Mouse (Mus musculus) neural tube, embryonic 13.5 days (tissue): ENCODE measurements around the gene Gpr84. TPM values are rescaled to one million over a fixed set of nuclear protein-coding genes. Genes with fewer than 3 reads are reported as not detected.

Source experiments
- ATAC-seq: fragments of 200-750 bp; cut with Nextera tagmentation; 2 replicates; pipeline ENCODE4 v1.8.0; 2017; ENCODE audit warnings: low read depth, mild to moderate bottlenecking, moderate TSS enrichment, moderate library complexity
- H3K27ac ChIP-seq: fragments of 300-500 bp; sonication (generic); replicated peaks from 2 replicates; pipeline ENCODE4 v1.5.1; 2015; ENCODE audit warnings: moderate library complexity, mild to moderate bottlenecking, inconsistent platforms
- H3K27me3 ChIP-seq: fragments of 300-500 bp; sonication (generic); 2 replicates; pipeline ENCODE4 v1.6.1; 2015; ENCODE audit warnings: mild to moderate bottlenecking, inconsistent platforms
- H3K36me3 ChIP-seq: fragments of 300-500 bp; sonication (generic); 2 replicates; pipeline ENCODE4 v1.6.1; 2015; ENCODE audit warnings: mild to moderate bottlenecking, inconsistent platforms
- H3K4me1 ChIP-seq: fragments of 300-500 bp; sonication (generic); replicated peaks from 2 replicates; pipeline ENCODE4 v1.6.1; 2015; ENCODE audit warnings: inconsistent platforms
- H3K4me2 ChIP-seq: fragments of 300-500 bp; sonication (generic); 2 replicates; pipeline ENCODE4 v1.6.1; 2015; ENCODE audit warnings: inconsistent platforms, mild to moderate bottlenecking, moderate library complexity
- H3K4me3 ChIP-seq: fragments of 300-500 bp; sonication (generic); 2 replicates; pipeline ENCODE4 v1.5.1; 2015; ENCODE audit warnings: mild to moderate bottlenecking, inconsistent platforms
- H3K9ac ChIP-seq: fragments of 300-500 bp; sonication (generic); 2 replicates; pipeline ENCODE4 v1.6.1; 2015; ENCODE audit warnings: moderate library complexity, mild to moderate bottlenecking, inconsistent platforms
- H3K9me3 ChIP-seq: fragments of 300-500 bp; sonication (generic); 2 replicates; pipeline ENCODE4 v1.6.1; 2016; ENCODE audit warnings: inconsistent platforms
- WGBS: fragments of 180-500 bp; shearing (Covaris S2); methylation state at CpG from one replicate; pipeline ENCODE4 v1.1.7; 2015; 5-methylcytosine and 5-hydroxymethylcytosine counted together
- polyA plus RNA-seq: library from polyadenylated mRNA; unstranded; fragments of >200 nt; fragmentation: Nextera tagmentation; extraction: Ambion mirVana; gene quantifications from 2 replicates; pipeline ENCODE4 v1.2.1, GENCODE M21; 2015

Gpr84 gene
- polyA plus RNA-seq = 0.57 and 0.62 TPM in 2 replicates

GRCm38 (mm10) chr15:103310365-103310910 lies at the start of gene Gpr84:
Gpr84 (minus strand) TSS chr15:103310612.
- WGBS = 66% methylated on average over 6 of the region's 6 CpGs
- H3K4me2 ChIP-seq = no peak within 1 kb of the TSS
- H3K36me3 ChIP-seq = 0 out of 2 replicates have a peak, but pooled peaks cover 7% of the 10 kb centered on the region
- no peaks in the 10 kb centered on the region for H3K27me3 ChIP-seq
- H3K4me1 ChIP-seq = peaks cover 58% of the 10 kb centered on the region
- no peak within 1 kb of the TSS; the same call in 1 of the 2 replicates for H3K9ac ChIP-seq
- ATAC-seq = no peak
- H3K4me3 ChIP-seq = no peak within 1 kb of the TSS
- H3K27ac ChIP-seq = no peak within 1 kb of the TSS
- no peaks in the 10 kb centered on the region for H3K9me3 ChIP-seq

GRCm38 (mm10) chr15:103359869-103360602 lies 49.6 kb upstream of the Gpr84 start:
- peaks cover 9% of the 10 kb centered on the region; the same call in 1 of the 2 replicates for H3K27me3 ChIP-seq
- no peak overlapping the region for H3K4me3 ChIP-seq
- H3K9ac ChIP-seq = no peak overlapping the region
- H3K4me2 ChIP-seq = no peak overlapping the region
- no peaks in the 10 kb centered on the region for H3K9me3 ChIP-seq
- no peak for ATAC-seq
- peaks cover 11% of the 10 kb centered on the region; the same call in 1 of the 2 replicates for H3K4me1 ChIP-seq
- WGBS = 89% methylated on average over 5 of the region's 5 CpGs
- no peak overlapping the region for H3K27ac ChIP-seq
- H3K36me3 ChIP-seq = no peaks in the 10 kb centered on the region

GRCm38 (mm10) chr15:103359122-103359510 lies 48.7 kb upstream of the Gpr84 start:
- Histone ChIP-seq H3K4me2 (no peak overlapping the region), H3K4me1 (peaks cover 9% of the 10 kb centered on the region; the same call in 1 of the 2 replicates), H3K4me3 (no peak overlapping the region), H3K36me3 (no peaks in the 10 kb centered on the region), H3K27ac (no peak overlapping the region), H3K27me3 (0 out of 2 replicates have a peak, but pooled peaks cover under 1% of the 10 kb centered on the region), H3K9ac (no peak overlapping the region), H3K9me3 (no peaks in the 10 kb centered on the region)
- 95% methylated on average over 1 of the region's 1 CpGs for WGBS
- ATAC-seq = no peak

GRCm38 (mm10) chr15:103358278-103359121 lies 48.1 kb upstream of the Gpr84 start:
- peaks cover 9% of the 10 kb centered on the region; the same call in 1 of the 2 replicates for H3K4me1 ChIP-seq
- H3K4me3 ChIP-seq = no peak overlapping the region
- no peaks in the 10 kb centered on the region for H3K9me3 ChIP-seq
- H3K27ac ChIP-seq = no peak overlapping the region
- H3K4me2 ChIP-seq = no peak overlapping the region
- no peak overlapping the region for H3K9ac ChIP-seq
- H3K36me3 ChIP-seq = no peaks in the 10 kb centered on the region
- H3K27me3 ChIP-seq = no peaks in the 10 kb centered on the region
- ATAC-seq = 0 out of 2 replicates have a peak, but pooled peaks have one; percentile 40
- 33% methylated on average over 4 of the region's 4 CpGs for WGBS

- no peak for ATAC-seq
- Histone ChIP-seq H3K9ac (no peak overlapping the region), H3K27me3 (no peaks in the 10 kb centered on the region), H3K27ac (no peak overlapping the region), H3K36me3 (no peaks in the 10 kb centered on the region), H3K4me2 (no peak overlapping the region), H3K4me1 (peaks cover 9% of the 10 kb centered on the region; the same call in 1 of the 2 replicates), H3K9me3 (no peaks in the 10 kb centered on the region), H3K4me3 (no peak overlapping the region)
- 88% methylated on average over 4 of the region's 4 CpGs for WGBS
Observed at GRCm38 (mm10) chr15:103357817-103358216, 47.4 kb upstream of the Gpr84 start.

- H3K27me3 ChIP-seq = no peaks in the 10 kb centered on the region
- no peak overlapping the region for H3K9ac ChIP-seq
- H3K36me3 ChIP-seq = no peaks in the 10 kb centered on the region
- 85% methylated on average over 4 of the region's 4 CpGs for WGBS
- H3K4me3 ChIP-seq = no peak overlapping the region
- H3K27ac ChIP-seq = no peak overlapping the region
- peaks cover 9% of the 10 kb centered on the region; the same call in 1 of the 2 replicates for H3K4me1 ChIP-seq
- no peak for ATAC-seq
- no peak overlapping the region for H3K4me2 ChIP-seq
- no peaks in the 10 kb centered on the region for H3K9me3 ChIP-seq
Observed at GRCm38 (mm10) chr15:103356130-103356529, 45.7 kb upstream of the Gpr84 start.

GRCm38 (mm10) chr15:103355420-103355819 lies 45.0 kb upstream of the Gpr84 start:
- no peaks in the 10 kb centered on the region for H3K36me3 ChIP-seq
- H3K9ac ChIP-seq = no peak overlapping the region
- H3K27me3 ChIP-seq = no peaks in the 10 kb centered on the region
- H3K9me3 ChIP-seq = no peaks in the 10 kb centered on the region
- no peak for ATAC-seq
- H3K4me1 ChIP-seq = peaks cover 9% of the 10 kb centered on the region; the same call in 1 of the 2 replicates
- no peak overlapping the region for H3K4me3 ChIP-seq
- no peak overlapping the region for H3K27ac ChIP-seq
- 76% methylated on average over 4 of the region's 4 CpGs for WGBS
- H3K4me2 ChIP-seq = no peak overlapping the region

GRCm38 (mm10) chr15:103354690-103355089 lies 44.3 kb upstream of the Gpr84 start:
- peaks cover 9% of the 10 kb centered on the region; the same call in 1 of the 2 replicates for H3K4me1 ChIP-seq
- WGBS = 88% methylated on average over 2 of the region's 2 CpGs
- H3K9me3 ChIP-seq = no peaks in the 10 kb centered on the region
- no peak overlapping the region for H3K27ac ChIP-seq
- H3K4me3 ChIP-seq = no peak overlapping the region
- no peak overlapping the region for H3K9ac ChIP-seq
- H3K4me2 ChIP-seq = no peak overlapping the region
- H3K27me3 ChIP-seq = no peaks in the 10 kb centered on the region
- ATAC-seq = no peak
- 0 out of 2 replicates have a peak, but pooled peaks cover 1% of the 10 kb centered on the region for H3K36me3 ChIP-seq

- 91% methylated on average over 11 of the region's 11 CpGs for WGBS
- no peak overlapping the region for H3K4me2 ChIP-seq
- peaks cover 4% of the 10 kb centered on the region; the same call in 1 of the 2 replicates for H3K4me1 ChIP-seq
- H3K27me3 ChIP-seq = no peaks in the 10 kb centered on the region
- H3K4me3 ChIP-seq = no peak overlapping the region
- 0 out of 2 replicates have a peak, but pooled peaks cover 3% of the 10 kb centered on the region for H3K36me3 ChIP-seq
- H3K9ac ChIP-seq = no peak overlapping the region
- H3K27ac ChIP-seq = no peak overlapping the region
- H3K9me3 ChIP-seq = no peaks in the 10 kb centered on the region
- peak; percentile 24; the same call in 1 of the 2 replicates for ATAC-seq
Observed at GRCm38 (mm10) chr15:103353511-103354256, 43.3 kb upstream of the Gpr84 start.

- H3K4me2 ChIP-seq = no peak overlapping the region
- H3K4me1 ChIP-seq = no peaks in the 10 kb centered on the region
- 0 out of 2 replicates have a peak, but pooled peaks have one; percentile 28 for ATAC-seq
- H3K27ac ChIP-seq = no peak overlapping the region
- H3K27me3 ChIP-seq = no peaks in the 10 kb centered on the region
- 46% methylated on average over 4 of the region's 4 CpGs for WGBS
- H3K36me3 ChIP-seq = 0 out of 2 replicates have a peak, but pooled peaks cover 3% of the 10 kb centered on the region
- H3K9me3 ChIP-seq = no peaks in the 10 kb centered on the region
- no peak overlapping the region for H3K9ac ChIP-seq
- no peak overlapping the region for H3K4me3 ChIP-seq
Observed at GRCm38 (mm10) chr15:103352856-103353255, 42.4 kb upstream of the Gpr84 start.

- 11% methylated on average over 2 of the region's 2 CpGs for WGBS
- no peaks in the 10 kb centered on the region for H3K27me3 ChIP-seq
- H3K9ac ChIP-seq = no peak overlapping the region
- 0 out of 2 replicates have a peak, but pooled peaks cover 3% of the 10 kb centered on the region for H3K36me3 ChIP-seq
- no peak overlapping the region for H3K27ac ChIP-seq
- H3K9me3 ChIP-seq = no peaks in the 10 kb centered on the region
- no peak overlapping the region for H3K4me2 ChIP-seq
- no peak for ATAC-seq
- no peak overlapping the region for H3K4me3 ChIP-seq
- H3K4me1 ChIP-seq = 0 out of 2 replicates have a peak, but pooled peaks cover 5% of the 10 kb centered on the region
Observed at GRCm38 (mm10) chr15:103347275-103347684, 36.9 kb upstream of the Gpr84 start.
